Mouse (Mus musculus) intestine, embryonic 16.5 days (tissue): Measurements from ENCODE around the gene Atf6b. TPM values are rescaled to one million over a fixed set of nuclear protein-coding genes. Genes with fewer than 3 reads are reported as not detected.
A peak's percentile ranks its signal among the peaks of the same experiment; 100 is the strongest.

Experiments
- ATAC-seq: fragments of 200-750 bp; cut with Nextera tagmentation; 2 replicates; pipeline ENCODE4 v1.8.0; 2017; ENCODE audit warnings: moderate TSS enrichment, moderate library complexity
- H3K27ac ChIP-seq: fragments of 300-500 bp; sonication (generic); 2 replicates; pipeline ENCODE4 v1.5.1; 2014; ENCODE audit warnings: mild to moderate bottlenecking, low read length
- H3K27me3 ChIP-seq: fragments of 300-500 bp; sonication (generic); replicated peaks from 2 replicates; pipeline ENCODE4 v1.6.1; 2014; ENCODE audit warnings: low read length, control low read depth, mixed read lengths; ENCODE audit not compliant: control insufficient read depth, insufficient read depth
- H3K36me3 ChIP-seq: fragments of 300-500 bp; sonication (generic); 2 replicates; pipeline ENCODE4 v1.6.1; 2014; ENCODE audit warnings: low read length, control low read depth; ENCODE audit not compliant: control insufficient read depth, insufficient read depth
- H3K4me1 ChIP-seq: fragments of 300-500 bp; sonication (generic); 2 replicates; pipeline ENCODE4 v1.6.1; 2014; ENCODE audit warnings: low read length, control low read depth, mixed read lengths; ENCODE audit not compliant: control insufficient read depth, insufficient read depth
- H3K4me2 ChIP-seq: fragments of 300-500 bp; sonication (generic); 2 replicates; pipeline ENCODE4 v1.6.1; 2014; ENCODE audit warnings: low read depth, low read length, control low read depth
- H3K4me3 ChIP-seq: fragments of 300-500 bp; sonication (generic); 2 replicates; pipeline ENCODE4 v1.5.1; 2014; ENCODE audit warnings: mild to moderate bottlenecking, low read length
- H3K9ac ChIP-seq: fragments of 300-500 bp; sonication (generic); 2 replicates; pipeline ENCODE4 v1.6.1; 2014; ENCODE audit warnings: low read depth, low read length
- H3K9me3 ChIP-seq: fragments of 300-500 bp; sonication (generic); 2 replicates; pipeline ENCODE4 v1.6.1; 2016; ENCODE audit warnings: low read length, control low read depth; ENCODE audit not compliant: control insufficient read depth
- WGBS: fragments of 180-500 bp; shearing (Covaris S2); extraction: QIAGEN DNeasy Blood & Tissue Kit; methylation state at CpG from one replicate; pipeline ENCODE4 v1.1.7; 2014; 5-methylcytosine and 5-hydroxymethylcytosine counted together
- polyA plus RNA-seq: library from polyadenylated mRNA; unstranded; fragments of >200 nt; fragmentation: Nextera tagmentation; extraction: Ambion mirVana; gene quantifications from 2 replicates; pipeline ENCODE4 v1.2.1, GENCODE M21; 2015

Gene Atf6b
- polyA plus RNA-seq, 1 experiment from 2014 or later = 69.1 TPM

DNA sequence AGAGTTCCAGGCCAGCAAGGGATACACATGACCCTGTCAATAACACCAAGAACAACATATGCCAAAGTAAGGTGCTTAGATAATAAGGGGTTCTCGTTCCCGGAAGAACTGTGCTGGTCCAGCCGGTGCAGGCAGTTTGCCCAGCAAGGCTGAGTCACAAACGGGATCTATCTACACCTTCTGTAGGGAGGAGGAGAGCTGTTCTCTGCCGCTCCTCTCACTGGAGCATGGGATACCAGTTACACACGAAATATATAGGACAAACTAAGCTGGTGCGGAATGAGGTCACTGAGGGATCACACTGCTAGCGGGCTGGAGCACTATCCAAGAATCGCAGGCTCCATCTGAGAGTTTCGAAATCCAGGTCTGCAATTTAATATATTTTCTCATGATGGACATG is 3.0 kb upstream of the Atf6b start:
- peaks cover 15% of the 10 kb centered on the region for H3K4me1 ChIP-seq
- H3K27me3 ChIP-seq = no peaks in the 10 kb centered on the region
- H3K4me2 ChIP-seq = no peak overlapping the region
- H3K27ac ChIP-seq = no peak overlapping the region
- ATAC-seq = no peak
- H3K9me3 ChIP-seq = no peaks in the 10 kb centered on the region
- no peak overlapping the region for H3K4me3 ChIP-seq
- H3K9ac ChIP-seq = no peak overlapping the region
- 87% methylated on average over 10 of the region's 10 CpGs for WGBS
- H3K36me3 ChIP-seq = no peaks in the 10 kb centered on the region

DNA sequence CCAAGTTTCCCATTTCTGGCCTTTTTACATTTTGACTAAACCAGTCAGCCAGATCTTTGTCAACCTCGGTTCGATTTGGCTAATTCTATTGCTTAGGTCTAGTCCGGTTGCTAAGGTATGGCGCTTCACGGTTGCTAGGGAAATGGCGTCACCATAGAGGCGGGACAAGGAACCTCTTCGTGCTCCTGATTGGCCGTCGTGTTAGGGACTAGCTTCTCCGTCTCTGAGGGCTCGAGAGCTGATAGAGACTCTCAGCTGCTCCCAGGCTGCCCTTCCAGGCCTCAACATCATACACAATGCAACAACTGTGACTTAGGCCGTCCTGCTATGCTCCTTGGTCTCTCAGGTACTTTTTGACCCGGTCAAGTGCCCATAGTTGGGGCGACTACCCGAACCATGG is 2.3 kb upstream of the Atf6b start, which contains the start of gene Fkbpl:
Fkbpl (plus strand) TSS at position 157 of the 400 bp plus-strand sequence.
- ATAC-seq = peak; percentile 74
- Histone ChIP-seq H3K27ac (peak within 1 kb of the TSS; percentile 49; the same call in 1 of the 2 replicates), H3K4me1 (peaks cover 15% of the 10 kb centered on the region), H3K9ac (peak within 1 kb of the TSS; percentile 65), H3K27me3 (no peaks in the 10 kb centered on the region), H3K4me3 (peak within 1 kb of the TSS; percentile 59), H3K4me2 (peak within 1 kb of the TSS; percentile 59), H3K36me3 (no peaks in the 10 kb centered on the region), H3K9me3 (no peaks in the 10 kb centered on the region)
- WGBS = under 1% methylated on average over 16 of the region's 16 CpGs

DNA sequence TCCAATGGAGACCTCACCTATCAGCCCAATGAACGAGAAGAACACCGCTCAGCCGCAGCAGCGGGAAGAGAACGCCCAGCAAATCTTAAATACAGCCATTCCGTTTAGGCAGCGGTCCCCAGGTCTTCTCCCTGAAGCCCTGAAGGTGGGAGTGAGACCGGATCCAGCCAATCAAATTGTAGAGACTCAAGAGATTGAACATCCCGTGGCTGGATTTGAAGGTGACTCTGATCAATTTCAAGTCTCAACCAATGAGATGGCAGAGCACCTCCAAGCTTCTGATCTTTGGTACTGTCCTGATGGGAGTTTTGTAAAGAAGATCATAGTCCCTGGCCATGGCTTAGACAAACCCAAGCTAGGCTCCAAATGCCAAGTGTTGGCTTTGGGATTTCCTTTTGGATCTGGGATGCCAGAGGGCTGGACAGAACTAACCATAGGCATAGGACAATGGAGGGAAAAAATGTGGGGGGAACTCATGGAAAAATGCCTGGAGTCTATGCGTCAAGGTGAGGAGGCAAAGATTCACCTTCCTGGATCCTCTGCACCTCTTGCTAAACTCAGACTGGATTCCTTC is 1.6 kb upstream of the Atf6b start:
- no peaks in the 10 kb centered on the region; the same call in 1 of the 2 replicates for H3K36me3 ChIP-seq
- peak overlapping the region; percentile 65 for H3K9ac ChIP-seq
- H3K27me3 ChIP-seq = no peaks in the 10 kb centered on the region
- H3K9me3 ChIP-seq = no peaks in the 10 kb centered on the region
- no peak for ATAC-seq
- H3K4me1 ChIP-seq = peaks cover 15% of the 10 kb centered on the region
- 0 out of 2 replicates have a peak overlapping the region, but pooled peaks have one; percentile 49 for H3K27ac ChIP-seq
- peak overlapping the region; percentile 59 for H3K4me3 ChIP-seq
- H3K4me2 ChIP-seq = peak overlapping the region; percentile 59
- WGBS = 41% methylated on average over 10 of the region's 10 CpGs

DNA sequence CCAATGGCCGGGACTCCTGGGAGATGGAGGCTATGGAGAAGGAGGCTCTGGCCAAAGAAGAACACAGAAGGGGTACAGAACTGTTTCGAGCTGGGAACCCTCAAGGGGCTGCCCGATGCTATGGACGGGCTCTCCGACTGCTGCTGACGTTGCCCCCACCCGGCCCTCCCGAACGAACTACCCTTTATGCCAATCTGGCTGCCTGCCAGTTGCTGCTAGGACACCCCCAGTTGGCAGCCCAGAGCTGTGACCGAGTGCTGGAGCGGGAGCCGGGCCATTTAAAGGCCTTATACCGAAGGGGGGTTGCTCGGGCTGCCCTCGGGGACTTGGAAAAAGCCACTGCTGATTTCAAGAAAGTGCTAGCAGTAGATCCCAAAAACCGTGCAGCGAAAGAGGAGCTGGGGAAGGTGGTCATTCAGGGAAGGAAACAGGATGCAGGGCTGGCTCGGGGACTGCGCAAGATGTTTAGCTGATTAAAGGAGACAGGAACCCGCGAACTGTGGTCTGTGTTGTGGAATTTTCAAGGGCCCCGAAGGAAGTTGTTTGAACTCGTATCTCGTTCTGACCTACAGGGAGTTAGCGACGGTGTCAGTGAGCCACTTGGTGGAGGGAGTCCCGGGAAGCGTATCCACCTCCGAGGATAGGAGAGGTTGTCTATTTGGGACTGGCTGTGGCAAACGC is 975 bp upstream of the Atf6b start:
- Histone ChIP-seq H3K27me3 (no peaks in the 10 kb centered on the region), H3K36me3 (no peaks in the 10 kb centered on the region; the same call in 1 of the 2 replicates), H3K9ac (no peak overlapping the region), H3K9me3 (no peaks in the 10 kb centered on the region), H3K27ac (no peak overlapping the region), H3K4me3 (no peak overlapping the region), H3K4me2 (no peak overlapping the region), H3K4me1 (peaks cover 15% of the 10 kb centered on the region)
- no peak for ATAC-seq
- WGBS = 88% methylated on average over 30 of the region's 30 CpGs

DNA sequence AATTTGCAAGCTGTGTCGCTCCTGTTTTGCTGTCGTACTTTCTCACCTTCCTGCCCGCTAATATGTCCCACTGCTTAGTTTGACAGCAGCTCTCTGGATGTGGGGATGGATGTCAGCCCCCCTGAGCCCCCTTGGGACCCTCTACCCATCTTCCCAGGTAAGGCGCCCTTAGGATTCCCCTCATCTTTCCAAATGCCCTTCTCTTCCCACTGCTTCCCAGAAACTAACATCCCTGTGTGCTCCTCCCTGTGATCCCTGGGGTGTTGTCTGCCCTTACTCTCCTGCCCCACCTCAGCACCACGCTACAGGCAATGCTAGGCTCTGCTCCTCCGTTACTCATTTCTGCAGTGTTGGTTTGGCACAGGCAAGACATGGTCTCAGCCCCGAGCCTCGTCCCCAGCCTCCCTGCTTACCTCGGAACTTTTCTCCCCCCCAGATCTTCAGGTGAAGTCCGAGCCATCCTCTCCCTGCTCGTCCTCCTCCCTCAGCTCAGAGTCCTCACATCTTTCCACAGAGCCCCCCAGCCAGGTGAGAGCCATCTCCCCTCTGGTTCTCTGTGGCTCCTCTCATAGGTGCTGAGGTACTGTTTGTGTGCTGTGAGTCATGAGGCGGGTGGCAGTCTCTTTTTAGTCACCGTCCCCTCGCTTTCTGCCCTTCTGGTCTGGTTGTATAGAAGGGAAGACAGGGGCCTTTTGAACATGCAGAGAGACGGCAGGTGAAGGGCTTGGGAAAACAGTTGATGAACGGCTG is 1.4 kb downstream of the Atf6b start:
- peaks cover 15% of the 10 kb centered on the region for H3K4me1 ChIP-seq
- H3K27ac ChIP-seq = no peak overlapping the region
- ATAC-seq = no peak
- H3K4me2 ChIP-seq = peak overlapping the region; percentile 91
- peak overlapping the region; percentile 100; the same call in 1 of the 2 replicates for H3K4me3 ChIP-seq
- H3K36me3 ChIP-seq = no peaks in the 10 kb centered on the region; the same call in none of the 2 replicates
- peak overlapping the region; percentile 91; the same call in 1 of the 2 replicates for H3K9ac ChIP-seq
- 85% methylated on average over 16 of the region's 16 CpGs for WGBS
- H3K9me3 ChIP-seq = no peaks in the 10 kb centered on the region
- no peaks in the 10 kb centered on the region for H3K27me3 ChIP-seq

DNA sequence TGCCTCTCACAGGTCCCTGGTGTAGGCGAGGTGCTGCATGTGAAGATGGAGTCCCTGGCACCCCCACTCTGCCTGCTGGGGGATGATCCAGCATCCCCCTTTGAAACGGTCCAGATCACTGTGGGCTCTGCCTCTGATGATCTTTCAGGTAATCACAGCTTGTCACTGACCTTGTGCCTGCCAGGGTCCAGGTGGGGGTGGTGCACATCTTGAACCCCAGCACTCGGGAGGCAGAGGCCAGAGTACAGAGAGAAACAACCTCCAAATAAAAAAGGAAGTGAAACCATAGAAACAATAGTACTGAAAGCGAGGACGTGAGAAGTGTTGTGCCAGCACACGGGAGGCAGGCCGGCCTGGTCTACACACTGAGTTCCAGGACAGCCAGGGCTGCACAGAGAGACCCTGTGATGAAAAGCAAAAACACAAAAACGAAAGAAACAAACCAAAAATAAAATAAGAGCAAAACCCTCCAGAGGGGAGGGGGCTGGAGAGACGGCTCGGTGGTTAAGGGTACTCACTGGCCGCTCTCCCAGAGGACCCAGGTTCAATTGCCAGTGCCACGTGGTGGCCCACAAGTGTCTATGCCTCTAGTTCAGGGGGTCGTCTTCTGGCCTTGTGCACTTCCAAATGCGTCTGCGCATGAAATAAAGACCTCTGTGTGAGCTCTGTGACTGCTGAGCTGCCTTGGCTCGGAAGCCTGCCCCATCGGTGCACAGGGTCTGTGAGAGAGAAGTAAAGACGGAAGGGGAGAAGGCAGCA is 2.3 kb downstream of the Atf6b start:
- no peak overlapping the region for H3K4me3 ChIP-seq
- ATAC-seq = no peak
- H3K27me3 ChIP-seq = no peaks in the 10 kb centered on the region
- WGBS = 87% methylated on average over 18 of the region's 18 CpGs
- H3K27ac ChIP-seq = no peak overlapping the region
- H3K4me1 ChIP-seq = peaks cover 15% of the 10 kb centered on the region
- H3K36me3 ChIP-seq = no peaks in the 10 kb centered on the region; the same call in none of the 2 replicates
- H3K4me2 ChIP-seq = no peak overlapping the region
- H3K9ac ChIP-seq = no peak overlapping the region
- H3K9me3 ChIP-seq = no peaks in the 10 kb centered on the region

DNA sequence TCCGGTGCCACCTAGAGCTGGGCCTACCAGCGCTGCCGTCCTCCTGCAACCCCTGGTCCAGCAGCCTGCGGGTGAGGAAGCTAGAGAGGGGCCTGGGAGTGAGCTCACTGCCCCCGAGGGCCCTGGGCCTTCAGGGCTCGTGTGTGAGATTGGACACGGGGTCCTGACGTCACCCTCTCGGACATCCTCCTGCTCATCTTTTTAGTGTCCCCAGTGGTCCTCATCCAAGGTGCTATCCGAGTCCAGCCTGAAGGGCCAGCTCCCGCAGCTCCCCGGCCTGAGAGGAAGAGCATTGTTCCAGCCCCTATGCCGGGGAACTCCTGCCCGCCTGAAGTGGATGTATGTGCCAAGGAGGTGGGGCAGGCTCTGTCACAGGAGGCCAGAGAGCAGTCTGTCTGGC is 3.8 kb downstream of the Atf6b start:
- 93% methylated on average over 14 of the region's 14 CpGs for WGBS
- H3K9me3 ChIP-seq = no peaks in the 10 kb centered on the region
- H3K27me3 ChIP-seq = no peaks in the 10 kb centered on the region
- H3K36me3 ChIP-seq = no peaks in the 10 kb centered on the region; the same call in none of the 2 replicates
- H3K4me1 ChIP-seq = peaks cover 19% of the 10 kb centered on the region
- no peak overlapping the region for H3K4me2 ChIP-seq
- H3K27ac ChIP-seq = no peak overlapping the region
- no peak overlapping the region for H3K4me3 ChIP-seq
- no peak for ATAC-seq
- H3K9ac ChIP-seq = no peak overlapping the region

DNA sequence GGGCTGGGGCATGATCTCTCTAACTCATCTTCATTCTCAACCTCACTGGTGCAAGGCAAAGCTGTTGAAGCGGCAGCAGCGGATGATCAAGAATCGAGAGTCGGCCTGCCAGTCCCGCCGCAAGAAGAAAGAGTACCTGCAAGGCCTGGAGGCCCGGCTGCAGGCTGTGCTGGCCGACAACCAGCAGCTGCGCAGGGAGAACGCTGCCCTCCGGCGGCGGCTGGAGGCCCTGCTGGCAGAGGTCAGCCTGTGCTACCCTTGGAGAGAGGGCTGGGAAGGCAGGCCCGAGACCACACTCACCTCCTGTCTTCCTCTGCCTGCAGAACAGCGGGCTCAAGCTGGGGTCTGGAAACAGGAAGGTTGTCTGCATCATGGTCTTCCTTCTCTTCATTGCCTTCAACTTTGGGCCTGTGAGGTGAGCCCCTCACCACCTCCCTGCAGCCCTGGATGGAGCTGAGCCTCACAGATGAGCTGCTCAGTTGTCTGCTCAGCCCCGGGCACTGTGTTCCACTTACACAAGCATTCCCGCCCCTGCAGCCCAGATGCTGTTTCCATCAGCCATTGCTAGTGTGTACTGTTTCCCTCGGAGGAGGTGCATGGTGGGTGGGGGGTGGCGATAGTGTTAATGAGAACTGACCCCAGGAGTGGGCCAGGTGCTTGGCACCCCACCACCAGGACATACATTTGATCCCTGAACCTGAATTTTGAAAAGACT is 4.7 kb downstream of the Atf6b start:
- no peak overlapping the region for H3K9ac ChIP-seq
- no peak overlapping the region for H3K4me2 ChIP-seq
- H3K9me3 ChIP-seq = no peaks in the 10 kb centered on the region
- H3K27me3 ChIP-seq = no peaks in the 10 kb centered on the region
- H3K27ac ChIP-seq = no peak overlapping the region
- no peak for ATAC-seq
- H3K4me3 ChIP-seq = no peak overlapping the region
- H3K4me1 ChIP-seq = peaks cover 27% of the 10 kb centered on the region
- H3K36me3 ChIP-seq = no peaks in the 10 kb centered on the region; the same call in none of the 2 replicates
- 40% methylated on average over 19 of the region's 19 CpGs for WGBS
